Mouse (Mus musculus): ENCODE results near the gene Tmem168.

GRCm38 (mm10) chr6:13610869-13611268 is 3.0 kb upstream of the Tmem168 start:
- TF ChIP-seq CTCF (IDR thresholded peaks at IDR 0.05; ENCODE audit: low read depth) (no peak), EP300 (IDR thresholded peaks at IDR 0.05; ENCODE audit: low read depth) (no peak)

Measured in liver, embryonic 14.5 days (tissue).